Mouse (Mus musculus): ENCODE measurements around the gene Prpf8. TPM values are rescaled to one million over a fixed set of nuclear protein-coding genes. Genes with fewer than 3 reads are reported as not detected.
"Not testable (repeated sequence)": the region's sequence is repeated elsewhere in the genome, so short reads cannot be mapped to it uniquely, and the experiment has no call there.

The Prpf8 gene
- polyA plus RNA-seq, 2 experiments from 2014 or later = 37.0 to 42.3 TPM

DNA sequence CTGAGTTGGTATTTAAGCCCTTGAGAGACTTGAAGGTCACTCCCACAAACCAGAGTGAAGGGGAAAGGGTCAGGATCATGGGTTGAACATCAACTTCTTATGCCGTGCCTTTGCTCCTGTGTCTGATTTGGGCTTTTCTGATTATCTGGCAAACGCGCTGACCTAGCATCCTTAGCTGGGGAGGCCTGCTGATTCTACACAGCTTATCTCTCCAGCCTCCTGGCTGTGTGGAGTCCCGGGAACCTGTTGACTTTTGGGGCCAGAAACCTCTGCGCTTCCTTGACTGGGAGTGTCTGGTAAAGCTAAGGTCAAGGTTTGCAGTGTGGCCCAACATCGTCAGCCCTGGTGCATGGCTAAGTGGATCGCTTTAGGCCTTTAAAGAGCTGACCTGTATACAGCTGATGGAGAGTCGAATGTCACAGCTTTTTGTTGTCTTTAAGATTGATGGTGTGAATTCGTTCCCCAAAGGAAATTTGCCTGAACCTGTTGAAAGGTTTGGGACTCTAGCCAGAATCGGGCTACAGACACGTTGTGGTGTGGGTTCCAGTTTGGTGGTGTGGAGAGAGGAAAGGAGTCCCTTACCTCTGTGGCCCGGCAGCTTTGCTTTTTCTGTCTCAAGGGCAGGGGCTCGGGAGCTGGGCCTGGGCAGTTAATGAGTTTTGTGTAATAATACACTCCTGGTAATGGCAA is 48.6 kb downstream of the Prpf8 start:
- ATAC-seq = no peak

GRCm38 (mm10) chr11:75536255-75537024 is 49.8 kb downstream of the Prpf8 start:
- no peak for ATAC-seq

DNA sequence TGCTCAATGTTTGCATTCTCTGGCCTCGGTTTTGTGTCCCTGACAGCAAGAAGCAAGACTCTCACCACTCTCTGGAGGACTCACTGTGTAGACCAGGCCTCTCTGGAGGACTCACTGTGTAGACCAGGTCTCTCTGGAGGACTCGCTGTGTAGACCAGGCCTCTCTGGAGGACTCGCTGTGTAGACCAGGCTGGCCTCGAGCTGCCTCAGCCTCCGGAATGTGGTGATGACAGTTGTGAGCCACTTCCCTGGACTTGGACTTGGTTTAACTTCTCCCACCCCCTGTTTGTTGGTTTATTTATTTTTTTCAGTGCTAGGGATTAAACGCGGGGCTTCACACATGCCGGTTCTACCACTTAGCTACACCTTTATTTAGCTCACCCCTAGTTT is 50.4 kb downstream of the Prpf8 start:
- ATAC-seq = no peak

DNA sequence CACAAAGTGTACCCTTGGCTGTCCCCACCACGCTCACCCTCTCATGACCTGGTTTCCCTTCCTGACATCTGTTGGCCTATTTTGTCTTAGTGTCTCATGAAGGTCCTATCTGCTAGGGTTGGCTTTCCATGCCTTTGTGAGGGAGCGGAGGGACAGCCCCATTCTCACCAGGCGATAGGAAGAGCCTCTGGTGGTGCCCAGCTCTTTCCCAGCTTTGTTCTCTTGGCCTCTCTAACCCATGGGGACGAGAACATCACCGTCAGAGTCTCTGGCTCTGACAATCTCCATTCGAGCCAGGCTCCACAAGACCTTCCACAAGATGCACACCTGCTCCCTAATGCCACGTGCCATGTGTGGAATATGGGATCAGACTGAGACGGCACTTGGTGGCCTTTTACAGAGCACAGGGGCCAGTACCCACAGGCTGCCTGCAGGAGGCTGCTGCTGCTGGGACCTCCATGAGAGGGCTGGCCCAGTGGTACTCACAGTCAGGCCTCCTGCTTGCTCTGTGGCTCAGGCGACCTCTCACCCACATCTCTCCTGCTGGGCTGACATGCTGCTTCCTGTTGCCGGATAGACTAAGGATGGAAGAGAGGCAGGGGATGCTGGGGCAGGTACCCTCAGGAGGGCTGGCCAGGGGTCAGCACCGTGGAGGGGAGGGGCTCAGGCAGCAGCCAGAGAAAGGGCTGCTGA is 51.0 kb downstream of the Prpf8 start:
- ATAC-seq = peak; percentile 30

- ATAC-seq = peak; percentile 11
Measured at GRCm38 (mm10) chr11:75538184-75538969, 51.8 kb downstream of the Prpf8 start.

DNA sequence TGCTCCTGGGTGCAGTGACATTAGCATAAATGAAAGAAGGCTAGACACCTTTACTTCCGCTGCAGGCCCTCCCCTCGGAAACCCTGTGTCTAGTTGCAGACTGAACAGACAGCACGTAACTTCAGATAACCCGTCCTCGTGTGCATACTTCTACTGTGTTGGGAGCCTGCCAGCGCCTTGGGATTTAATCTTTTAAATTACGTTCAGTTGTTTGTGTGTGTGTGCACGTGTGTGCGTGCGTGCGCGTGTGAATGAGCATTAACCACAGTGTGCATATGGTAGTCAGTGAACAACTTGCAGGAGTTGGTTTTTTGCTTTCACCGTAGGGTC is 52.3 kb downstream of the Prpf8 start:
- peak; percentile 82 for ATAC-seq

DNA sequence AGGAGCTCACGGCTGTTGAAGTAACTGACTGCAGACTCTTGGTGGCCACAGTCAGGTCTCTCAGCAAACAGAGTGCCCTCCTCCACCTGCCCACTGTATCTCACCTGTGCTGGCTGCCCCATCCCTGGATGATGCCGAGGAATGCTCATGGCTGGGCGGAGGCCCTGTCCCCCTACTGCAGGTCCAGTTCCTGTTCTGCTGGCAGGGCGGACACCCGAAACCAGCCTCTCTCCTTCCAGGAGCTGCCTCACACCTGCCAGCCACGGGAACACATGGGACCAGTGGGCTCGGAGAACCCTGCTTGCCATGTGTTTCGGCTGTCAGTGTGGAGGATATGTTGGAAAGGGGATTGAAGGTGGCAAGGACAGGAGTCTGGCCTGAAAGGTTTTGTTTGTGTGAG is 53.6 kb downstream of the Prpf8 start:
- no peak for ATAC-seq

- peak; percentile 32 for ATAC-seq
Measured at GRCm38 (mm10) chr11:75540710-75541581, 54.3 kb downstream of the Prpf8 start.

DNA sequence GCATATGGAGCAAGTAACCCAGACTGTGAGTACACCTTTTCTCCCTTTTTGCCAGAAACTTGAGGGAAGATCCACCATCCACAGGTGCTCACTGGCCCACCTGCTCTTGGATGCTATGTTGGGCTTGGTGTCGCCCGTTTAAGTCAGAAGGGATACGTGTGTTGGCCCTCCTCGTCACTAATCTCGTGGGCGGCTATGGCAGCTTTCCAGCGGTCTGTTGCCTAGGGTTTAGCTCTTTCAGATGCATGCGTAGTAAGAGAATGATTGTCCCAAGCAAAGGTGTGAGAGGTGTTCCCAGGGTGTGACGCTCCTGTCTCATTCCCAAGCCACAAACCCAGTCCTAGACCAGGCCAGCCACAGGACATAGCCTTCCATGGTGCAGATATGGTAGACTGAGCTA is 58.1 kb downstream of the Prpf8 start:
- ATAC-seq = no peak

- no peak for ATAC-seq
Measured at GRCm38 (mm10) chr11:75546057-75546456, 59.4 kb downstream of the Prpf8 start.

DNA sequence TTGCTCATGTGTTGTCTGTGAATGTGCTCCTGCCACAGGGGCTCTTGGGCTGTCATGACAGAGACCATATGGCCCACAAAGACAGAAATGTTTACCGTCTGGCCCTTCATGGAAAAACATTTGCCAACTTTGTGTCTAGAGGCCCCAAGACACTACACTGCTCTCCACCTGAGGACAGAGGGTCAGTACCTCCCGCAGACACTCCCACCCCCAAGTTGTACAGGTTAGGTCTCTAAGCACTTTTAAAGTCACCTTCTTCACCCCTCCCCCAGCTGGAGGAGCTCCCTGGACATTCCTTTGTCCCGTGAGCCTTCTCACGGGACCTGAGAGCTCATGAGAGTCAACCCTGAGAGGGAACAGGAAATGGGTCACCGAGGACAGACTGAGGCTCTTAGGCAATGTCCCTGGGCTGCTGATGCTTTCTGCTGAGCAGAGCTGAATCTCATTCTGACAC is 63.1 kb downstream of the Prpf8 start:
- no peak for ATAC-seq

GRCm38 (mm10) chr11:75550200-75550946 is 63.8 kb downstream of the Prpf8 start:
- ATAC-seq = no peak

DNA sequence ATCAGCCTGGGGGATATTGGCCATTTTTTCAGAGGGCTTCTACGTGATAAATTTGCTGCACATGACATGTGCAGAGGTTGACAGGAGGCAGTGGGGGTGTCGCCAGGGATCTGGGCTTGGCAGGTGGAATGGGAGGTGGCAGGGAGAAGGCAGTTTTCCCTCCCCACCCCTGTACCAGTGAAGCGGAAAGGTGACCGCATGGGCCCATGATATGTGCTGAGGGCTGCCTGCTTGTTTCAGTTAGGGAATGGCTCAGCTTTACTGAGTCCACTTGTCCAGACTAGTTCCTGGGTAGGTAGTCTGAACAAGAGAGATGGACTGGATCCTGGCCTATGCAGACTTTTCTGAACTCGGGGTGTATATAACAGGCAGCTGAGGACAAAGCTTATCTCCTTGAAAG is 64.7 kb downstream of the Prpf8 start:
- no peak for ATAC-seq

DNA sequence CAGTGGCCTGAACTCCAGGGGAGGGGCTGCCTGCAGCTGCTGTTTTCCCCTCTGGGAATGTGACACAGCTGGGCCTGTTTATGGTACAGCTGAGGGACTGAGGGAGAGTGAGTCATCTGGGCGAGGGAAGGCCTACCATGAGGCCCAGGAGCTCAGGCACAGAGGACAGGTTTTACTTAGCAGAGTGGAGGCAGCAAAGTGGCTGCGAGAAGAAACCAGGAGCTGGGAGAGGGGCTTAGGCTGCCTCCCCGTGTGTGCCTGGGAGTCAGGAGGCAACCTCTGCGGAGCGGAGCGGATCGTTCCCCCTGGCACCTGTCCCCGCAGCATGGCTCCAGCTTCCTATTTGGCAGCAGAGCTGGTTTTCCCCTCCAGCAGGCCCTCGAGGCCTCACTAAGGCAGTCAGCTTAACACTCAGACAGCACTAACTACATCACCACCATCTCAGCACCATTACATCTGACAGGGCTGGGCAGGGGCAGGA is 65.4 kb downstream of the Prpf8 start:
- no peak for ATAC-seq

DNA sequence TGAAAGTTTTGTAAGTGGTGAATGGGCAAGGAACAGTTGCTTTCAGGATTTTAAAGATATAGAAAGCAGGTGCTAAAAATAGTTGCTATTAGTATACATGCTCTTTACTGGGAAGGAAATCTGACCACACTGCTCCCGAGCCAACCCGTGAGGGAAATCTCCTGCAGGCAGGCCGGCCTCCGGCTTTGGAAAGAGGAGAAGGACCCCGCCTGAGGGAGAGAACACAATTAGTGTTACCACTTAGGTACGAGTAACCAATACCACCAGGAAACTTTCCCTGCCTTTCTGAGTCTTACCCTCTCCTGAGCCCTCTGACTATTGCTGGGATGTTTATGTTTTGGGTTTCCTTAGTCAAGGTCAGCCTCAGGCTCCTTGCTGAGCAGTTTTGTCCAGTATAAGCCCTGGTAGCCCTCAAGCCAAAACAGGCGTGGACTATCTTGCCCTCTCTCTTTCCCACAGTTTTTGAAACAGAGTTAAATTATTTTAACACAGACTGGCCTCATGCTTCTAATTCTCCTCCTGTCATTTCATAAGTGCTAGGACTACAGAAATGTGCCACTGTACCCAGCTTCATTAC is 66.4 kb downstream of the Prpf8 start:
- ATAC-seq = no peak

DNA sequence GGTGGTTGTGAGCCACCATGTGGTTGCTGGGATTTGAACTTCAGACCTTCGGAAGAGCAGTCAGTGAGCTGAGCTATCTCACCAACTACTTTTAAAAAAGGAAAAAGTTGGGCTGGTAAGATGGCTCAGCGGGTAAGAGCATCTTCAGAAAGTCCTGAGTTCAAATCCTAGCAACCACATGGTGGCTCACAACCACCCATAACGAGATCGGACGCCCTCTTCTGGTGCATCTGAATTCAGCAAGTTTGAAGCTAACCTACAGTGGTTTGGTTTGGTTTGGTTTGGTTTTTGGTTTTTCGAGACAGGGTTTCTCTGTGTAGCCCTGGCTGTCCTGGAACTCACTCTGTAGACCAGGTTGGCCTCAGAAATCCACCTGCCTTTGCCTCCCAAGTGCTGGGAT is 69.4 kb downstream of the Prpf8 start:
- not testable (repeated sequence) for ATAC-seq

DNA sequence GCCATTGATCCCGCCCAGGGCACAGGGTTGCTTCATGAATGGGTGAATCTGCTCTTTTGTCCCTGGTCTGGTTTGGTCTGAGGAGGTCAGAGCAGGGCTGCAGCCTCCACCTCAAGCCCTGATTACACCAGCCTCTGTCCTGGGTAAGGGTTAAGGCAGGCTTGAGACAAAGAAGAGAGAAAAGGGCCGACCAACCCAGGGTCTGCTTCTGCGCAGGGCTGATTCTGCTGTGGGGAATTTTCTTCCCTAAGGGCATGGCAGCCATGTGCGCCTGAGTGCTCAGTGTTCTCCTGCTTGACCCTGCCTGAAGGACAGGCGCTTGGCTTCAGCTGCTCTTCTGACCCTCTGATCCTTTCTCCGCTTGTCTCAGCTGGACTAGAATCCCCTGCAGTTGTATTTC is 70.5 kb downstream of the Prpf8 start:
- no peak for ATAC-seq

DNA sequence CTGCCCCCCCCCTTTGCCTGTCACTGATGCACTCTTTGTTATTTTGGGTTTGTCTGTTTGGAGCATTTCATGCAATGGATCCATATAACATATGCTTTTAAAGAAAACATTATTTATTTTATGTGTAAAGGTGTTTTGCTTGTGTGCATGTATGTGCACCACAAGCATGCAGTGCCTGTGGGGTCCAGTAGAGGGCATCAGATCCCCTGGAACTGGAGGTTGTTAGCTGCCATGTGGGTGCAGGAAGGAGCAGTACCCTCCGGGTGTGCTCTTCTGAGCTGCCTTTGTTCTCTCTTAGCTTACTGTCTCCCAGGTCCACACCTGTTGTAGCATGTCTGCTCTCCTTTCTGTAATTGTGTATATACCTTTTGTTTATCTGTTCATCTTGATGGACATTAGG is 71.5 kb downstream of the Prpf8 start:
- no peak for ATAC-seq

All from CD4-positive, CD25-positive, alpha-beta regulatory T cell, adult 4 months (primary cell).